Mouse (Mus musculus) kidney, embryonic 15.5 days (tissue): ENCODE results near the gene Mef2c. TPM values are rescaled to one million over a fixed set of nuclear protein-coding genes. Genes with fewer than 3 reads are reported as not detected.

Experiments used
- ATAC-seq: fragments of 200-750 bp; cut with Nextera tagmentation; replicated peaks from 2 replicates; pipeline ENCODE4 v1.8.0; 2017; ENCODE audit warnings: moderate TSS enrichment; ENCODE audit not compliant: low FRiP score
- H3K27ac ChIP-seq: fragments of 300-500 bp; sonication (generic); 2 replicates; pipeline ENCODE4 v1.5.1; 2015; ENCODE audit warnings: mild to moderate bottlenecking, inconsistent platforms
- H3K27me3 ChIP-seq: fragments of 300-500 bp; sonication (generic); 2 replicates; pipeline ENCODE4 v1.6.1; 2015; ENCODE audit warnings: inconsistent platforms
- H3K36me3 ChIP-seq: fragments of 300-500 bp; sonication (generic); 2 replicates; pipeline ENCODE4 v1.6.1; 2015; ENCODE audit warnings: inconsistent platforms
- H3K4me1 ChIP-seq: fragments of 300-500 bp; sonication (generic); 2 replicates; pipeline ENCODE4 v1.6.1; 2015; ENCODE audit warnings: inconsistent platforms
- H3K4me2 ChIP-seq: fragments of 300-500 bp; sonication (generic); 2 replicates; pipeline ENCODE4 v1.6.1; 2015; ENCODE audit warnings: moderate library complexity, mild to moderate bottlenecking, inconsistent platforms
- H3K4me3 ChIP-seq: fragments of 300-500 bp; sonication (generic); replicated peaks from 2 replicates; pipeline ENCODE4 v1.5.1; 2015; ENCODE audit warnings: mild to moderate bottlenecking, inconsistent platforms
- H3K9ac ChIP-seq: fragments of 300-500 bp; sonication (generic); 2 replicates; pipeline ENCODE4 v1.6.1; 2015; ENCODE audit warnings: mild to moderate bottlenecking, inconsistent platforms
- H3K9me3 ChIP-seq: fragments of 300-500 bp; sonication (generic); replicated peaks from 2 replicates; pipeline ENCODE4 v1.6.1; 2016; ENCODE audit warnings: inconsistent platforms
- WGBS: fragments of 180-500 bp; shearing (Covaris S2); methylation state at CpG from one replicate; pipeline ENCODE4 v1.1.7; 2015; ENCODE audit warnings: mixed read lengths; 5-methylcytosine and 5-hydroxymethylcytosine counted together
- polyA plus RNA-seq: library from polyadenylated mRNA; unstranded; fragments of >200 nt; fragmentation: Nextera tagmentation; extraction: Ambion mirVana; gene quantifications from 2 replicates; pipeline ENCODE4 v1.2.1, GENCODE M21; 2015

Mef2c gene
- polyA plus RNA-seq, 1 experiment from 2014 or later = 53.6 TPM

DNA sequence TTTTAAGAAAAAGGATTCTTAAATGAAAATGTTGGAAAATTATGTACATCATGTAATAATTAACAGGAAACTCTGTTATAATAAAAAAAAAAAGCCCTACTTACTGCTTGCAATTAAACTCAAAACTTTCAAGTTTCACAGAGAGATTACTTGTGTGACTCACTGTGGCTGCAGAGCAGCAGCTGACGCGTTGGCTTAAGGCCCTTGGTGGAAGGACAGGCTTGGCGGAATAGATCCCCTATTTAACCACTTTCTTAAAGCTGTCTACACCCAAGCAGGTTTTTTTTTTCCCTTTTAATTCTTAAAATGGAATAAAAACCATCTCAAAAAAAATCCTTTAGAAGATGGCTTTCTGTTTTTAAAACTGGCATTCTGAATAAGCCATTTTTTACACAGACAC lies 100.5 kb downstream of the Mef2c start:
- no peak overlapping the region for H3K4me2 ChIP-seq
- H3K9me3 ChIP-seq = no peaks in the 10 kb centered on the region
- no peaks in the 10 kb centered on the region for H3K36me3 ChIP-seq
- ATAC-seq = no peak
- peaks cover 7% of the 10 kb centered on the region; the same call in 1 of the 2 replicates for H3K4me1 ChIP-seq
- 51% methylated on average over 3 of the region's 3 CpGs for WGBS
- no peak overlapping the region for H3K4me3 ChIP-seq
- no peak overlapping the region for H3K27ac ChIP-seq
- no peaks in the 10 kb centered on the region for H3K27me3 ChIP-seq
- no peak overlapping the region for H3K9ac ChIP-seq

- Histone ChIP-seq H3K9me3 (no peaks in the 10 kb centered on the region), H3K36me3 (no peaks in the 10 kb centered on the region), H3K4me3 (no peak overlapping the region), H3K27ac (no peak overlapping the region), H3K4me2 (no peak overlapping the region), H3K27me3 (no peaks in the 10 kb centered on the region), H3K4me1 (peaks cover 7% of the 10 kb centered on the region; the same call in 1 of the 2 replicates), H3K9ac (no peak overlapping the region)
- 61% methylated on average over 4 of the region's 4 CpGs for WGBS
- ATAC-seq = no peak
Measured at GRCm38 (mm10) chr13:83604785-83605184, 101.0 kb downstream of the Mef2c start.

- Histone ChIP-seq H3K36me3 (no peaks in the 10 kb centered on the region), H3K4me2 (no peak overlapping the region), H3K4me3 (no peak overlapping the region), H3K27ac (no peak overlapping the region), H3K4me1 (peaks cover 7% of the 10 kb centered on the region; the same call in 1 of the 2 replicates), H3K9ac (no peak overlapping the region), H3K27me3 (no peaks in the 10 kb centered on the region), H3K9me3 (no peaks in the 10 kb centered on the region)
- 0 out of 2 replicates have a peak, but pooled peaks have one; percentile 50 for ATAC-seq
- 37% methylated on average over 4 of the region's 4 CpGs for WGBS
Measured at GRCm38 (mm10) chr13:83607883-83608581, 104.2 kb downstream of the Mef2c start.

GRCm38 (mm10) chr13:83608851-83609516 lies 105.2 kb downstream of the Mef2c start:
- Histone ChIP-seq H3K9me3 (no peaks in the 10 kb centered on the region), H3K4me1 (peaks cover 7% of the 10 kb centered on the region; the same call in 1 of the 2 replicates), H3K27me3 (no peaks in the 10 kb centered on the region), H3K4me3 (no peak overlapping the region), H3K36me3 (no peaks in the 10 kb centered on the region), H3K27ac (no peak overlapping the region), H3K9ac (no peak overlapping the region), H3K4me2 (no peak overlapping the region)
- no peak for ATAC-seq
- 56% methylated on average over 3 of the region's 3 CpGs for WGBS

- Histone ChIP-seq H3K36me3 (no peaks in the 10 kb centered on the region), H3K27me3 (no peaks in the 10 kb centered on the region), H3K27ac (no peak overlapping the region), H3K9me3 (no peaks in the 10 kb centered on the region), H3K4me3 (no peak overlapping the region), H3K4me1 (peaks cover 7% of the 10 kb centered on the region; the same call in 1 of the 2 replicates), H3K9ac (no peak overlapping the region), H3K4me2 (no peak overlapping the region)
- 59% methylated on average over 3 of the region's 3 CpGs for WGBS
- ATAC-seq = no peak
Measured at GRCm38 (mm10) chr13:83609517-83609878, 105.7 kb downstream of the Mef2c start.

GRCm38 (mm10) chr13:83610124-83610523 lies 106.3 kb downstream of the Mef2c start:
- Histone ChIP-seq H3K4me3 (no peak overlapping the region), H3K4me1 (peaks cover 7% of the 10 kb centered on the region; the same call in 1 of the 2 replicates), H3K9me3 (no peaks in the 10 kb centered on the region), H3K27me3 (no peaks in the 10 kb centered on the region), H3K9ac (no peak overlapping the region), H3K4me2 (no peak overlapping the region), H3K36me3 (no peaks in the 10 kb centered on the region), H3K27ac (no peak overlapping the region)
- WGBS = 73% methylated on average over 8 of the region's 8 CpGs
- ATAC-seq = no peak

GRCm38 (mm10) chr13:83612195-83612594 lies 108.4 kb downstream of the Mef2c start:
- Histone ChIP-seq H3K27me3 (no peaks in the 10 kb centered on the region), H3K36me3 (no peaks in the 10 kb centered on the region), H3K4me3 (no peak overlapping the region), H3K27ac (no peak overlapping the region), H3K9ac (no peak overlapping the region), H3K9me3 (no peaks in the 10 kb centered on the region), H3K4me1 (peaks cover 7% of the 10 kb centered on the region; the same call in 1 of the 2 replicates), H3K4me2 (no peak overlapping the region)
- ATAC-seq = no peak
- 55% methylated on average over 1 of the region's 1 CpGs for WGBS

- ATAC-seq = no peak
- Histone ChIP-seq H3K4me1 (no peaks in the 10 kb centered on the region), H3K4me2 (no peak overlapping the region), H3K27ac (no peak overlapping the region), H3K4me3 (no peak overlapping the region), H3K9me3 (no peaks in the 10 kb centered on the region), H3K36me3 (no peaks in the 10 kb centered on the region), H3K9ac (no peak overlapping the region), H3K27me3 (no peaks in the 10 kb centered on the region)
- 88% methylated on average over 3 of the region's 3 CpGs for WGBS
Measured at GRCm38 (mm10) chr13:83615875-83616274, 112.0 kb downstream of the Mef2c start.

DNA sequence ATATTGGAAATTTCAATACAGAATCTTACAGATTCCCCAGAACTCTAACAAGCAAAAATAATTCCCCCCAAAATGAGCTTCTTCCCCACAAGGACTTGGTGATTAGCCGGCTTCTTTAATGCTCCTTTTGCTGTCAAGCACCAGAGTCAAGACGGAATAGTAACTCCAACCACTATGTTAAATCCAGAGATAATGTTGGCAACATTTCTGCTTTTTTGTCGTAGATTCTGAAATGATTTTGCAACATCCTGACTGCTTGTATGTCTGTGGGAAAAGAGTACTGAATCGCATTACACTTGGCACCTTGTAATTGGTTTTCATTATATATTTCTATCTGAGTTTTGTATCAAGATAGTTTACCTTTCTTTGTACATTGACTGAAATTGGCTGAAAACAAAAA lies 120.8 kb downstream of the Mef2c start:
- Histone ChIP-seq H3K9ac (no peak overlapping the region), H3K27me3 (no peaks in the 10 kb centered on the region), H3K36me3 (no peaks in the 10 kb centered on the region), H3K9me3 (no peaks in the 10 kb centered on the region), H3K27ac (no peak overlapping the region), H3K4me1 (no peaks in the 10 kb centered on the region), H3K4me3 (no peak overlapping the region), H3K4me2 (no peak overlapping the region)
- WGBS = 89% methylated on average over 4 of the region's 4 CpGs
- no peak for ATAC-seq

GRCm38 (mm10) chr13:83627429-83627828 lies 123.6 kb downstream of the Mef2c start:
- Histone ChIP-seq H3K4me3 (no peak overlapping the region), H3K9ac (no peak overlapping the region), H3K9me3 (no peaks in the 10 kb centered on the region), H3K4me2 (no peak overlapping the region), H3K4me1 (no peaks in the 10 kb centered on the region), H3K27me3 (no peaks in the 10 kb centered on the region), H3K36me3 (no peaks in the 10 kb centered on the region), H3K27ac (no peak overlapping the region)
- no peak for ATAC-seq
- 84% methylated on average over 4 of the region's 4 CpGs for WGBS

- Histone ChIP-seq H3K9me3 (no peaks in the 10 kb centered on the region), H3K4me3 (no peak overlapping the region), H3K27me3 (no peaks in the 10 kb centered on the region), H3K36me3 (no peaks in the 10 kb centered on the region), H3K27ac (no peak overlapping the region), H3K4me1 (no peaks in the 10 kb centered on the region), H3K9ac (no peak overlapping the region), H3K4me2 (no peak overlapping the region)
- 82% methylated on average over 3 of the region's 3 CpGs for WGBS
- ATAC-seq = no peak
Measured at GRCm38 (mm10) chr13:83628139-83628538, 124.3 kb downstream of the Mef2c start.

DNA sequence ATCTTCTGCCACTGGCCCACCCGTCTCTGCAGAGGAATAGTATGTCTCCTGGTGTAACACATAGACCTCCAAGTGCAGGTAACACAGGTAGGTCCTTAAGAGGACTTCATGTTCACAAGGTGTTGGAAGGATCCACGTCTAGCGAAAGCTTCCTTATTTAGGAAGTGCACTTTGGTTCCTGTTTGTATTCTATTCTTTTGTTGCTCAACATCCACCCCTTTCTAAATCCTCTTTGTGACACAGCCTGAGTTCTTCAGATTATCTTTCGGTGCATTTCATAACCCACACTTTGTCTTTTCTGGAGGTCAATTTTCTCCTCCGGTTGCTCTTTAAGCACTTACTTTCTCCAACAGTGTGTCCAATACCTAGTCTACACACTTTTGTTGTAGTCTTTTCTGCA lies 129.3 kb downstream of the Mef2c start:
- no peak for ATAC-seq
- Histone ChIP-seq H3K9me3 (no peaks in the 10 kb centered on the region), H3K27ac (no peak overlapping the region), H3K9ac (no peak overlapping the region), H3K27me3 (no peaks in the 10 kb centered on the region), H3K4me1 (no peaks in the 10 kb centered on the region), H3K4me3 (no peak overlapping the region), H3K4me2 (no peak overlapping the region), H3K36me3 (no peaks in the 10 kb centered on the region)
- 90% methylated on average over 5 of the region's 5 CpGs for WGBS
